In the genomic region with DNA sequence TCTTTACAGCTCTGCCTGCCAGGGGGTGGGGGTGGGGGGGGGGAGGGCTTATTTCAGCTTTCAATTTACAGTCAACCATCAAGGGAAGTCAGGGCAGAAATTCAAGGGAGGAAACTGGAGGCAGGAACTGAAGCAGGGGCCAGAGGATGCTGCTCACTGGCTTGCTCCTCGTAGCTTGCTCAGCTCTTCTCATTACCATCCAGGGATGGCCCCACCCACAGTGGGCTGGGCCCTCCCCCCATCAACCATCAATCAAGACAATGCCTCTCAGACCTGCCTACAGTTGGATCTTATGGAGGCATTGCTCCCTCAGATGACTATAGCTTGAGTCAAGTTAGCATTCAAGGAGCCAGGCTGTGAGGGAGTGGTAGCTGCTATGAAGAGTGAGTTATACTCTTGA, we compare ENCODE assay signal across 23 mouse cellular contexts. TPM values are rescaled to one million over a fixed set of nuclear protein-coding genes. Genes with fewer than 3 reads are reported as not detected.
A peak's percentile ranks its signal among the peaks of the same experiment; 100 is the strongest.
DNase-seq lines count a peak whose midpoint lies in the region; ATAC-seq and TF ChIP-seq lines count a peak whose summit lies in the region.
"Had no signal": no experiment of that assay in that cellular context is flagged by ENCODE, and none has a peak within 500 bp of the region (broad histone marks: within the 10 kb centered on the region; RNA-seq: fewer than 3 reads in every experiment).

No protein-coding gene starts in this region.

- no peaks in the 10 kb centered on the region for H3K27me3 ChIP-seq in neural tube, embryonic 11.5 days (ENCODE audit: control insufficient read depth, insufficient read depth, low read length)
- H3K27me3 ChIP-seq in neural tube, embryonic 15.5 days (replicated peaks) = no peaks in the 10 kb centered on the region
- no peaks in the 10 kb centered on the region for H3K27me3 ChIP-seq in hindbrain, postnatal 0 days (ENCODE audit: insufficient read depth, low read length)

- H3K4me3 ChIP-seq in neural tube, embryonic 11.5 days (ENCODE audit: low read depth, low read length) = no peak overlapping the region
- H3K4me3 ChIP-seq in neural tube, embryonic 15.5 days (replicated peaks) = no peak overlapping the region
- no peak overlapping the region for H3K4me3 ChIP-seq in hindbrain, postnatal 0 days (ENCODE audit: low read length)
- H3K4me3 ChIP-seq: embryonic facial prominence, embryonic 13.5 days; embryonic facial prominence, embryonic 15.5 days; erythroblast, embryonic 14.5 days; forebrain, embryonic 10.5 days; forebrain, embryonic 12.5 days had no signal

- no peak for TF ChIP-seq CTCF in hindbrain, postnatal 0 days (IDR thresholded peaks at IDR 0.05; ENCODE audit: low read depth)

- H3K9me3 ChIP-seq in neural tube, embryonic 11.5 days (ENCODE audit: control insufficient read depth, low read length) = no peaks in the 10 kb centered on the region
- H3K9me3 ChIP-seq in neural tube, embryonic 15.5 days (replicated peaks) = no peaks in the 10 kb centered on the region
- no peaks in the 10 kb centered on the region for H3K9me3 ChIP-seq in hindbrain, postnatal 0 days (ENCODE audit: low read length)
- H3K9me3 ChIP-seq: embryonic facial prominence, embryonic 15.5 days; forebrain, embryonic 10.5 days; forebrain, embryonic 12.5 days had no signal

- H3K4me2 ChIP-seq in neural tube, embryonic 11.5 days (ENCODE audit: low read depth) = no peak overlapping the region
- H3K4me2 ChIP-seq in neural tube, embryonic 15.5 days = no peak overlapping the region
- H3K4me2 ChIP-seq in hindbrain, postnatal 0 days (ENCODE audit: low read depth, low read length) = no peak overlapping the region
- H3K4me2 ChIP-seq: embryonic facial prominence, embryonic 13.5 days; embryonic facial prominence, embryonic 15.5 days; forebrain, embryonic 12.5 days had no signal

- DNase-seq in neural tube, embryonic 11.5 days (ENCODE audit: low spot score) = peak; percentile 7
- DNase-seq in neural tube, embryonic 10.5 days (ENCODE audit: extremely low spot score, low spot score) = no peak
- DNase-seq in R1 (ENCODE audit: low read depth, low spot score) = peak; percentile 58
- no peak for DNase-seq in hindbrain, postnatal 0 days (ENCODE audit: low spot score)
- DNase-seq in left cerebral cortex, postnatal 10 days (ENCODE audit: extremely low spot score in 1 of 2, low spot score in 2 of 2) = no peak

- intact Hi-C loops in left cerebral cortex, postnatal 10 days (cut with DNase I) = loop anchor here (5.0 to 10.0 kb wide), 2 partner anchors 116 to 179 kb away; a partner anchor contains a TSS

- H3K27ac ChIP-seq in neural tube, embryonic 11.5 days (ENCODE audit: low read depth, low read length) = no peak overlapping the region
- 0 out of 2 replicates have a peak overlapping the region, but pooled peaks have one; percentile 23 for H3K27ac ChIP-seq in neural tube, embryonic 15.5 days (replicated peaks)
- no peak overlapping the region for H3K27ac ChIP-seq in hindbrain, postnatal 0 days
- H3K27ac ChIP-seq: embryonic facial prominence, embryonic 13.5 days; forebrain, embryonic 10.5 days; forebrain, embryonic 12.5 days had no signal

- H3K4me1 ChIP-seq in neural tube, embryonic 11.5 days (ENCODE audit: control insufficient read depth, insufficient read depth, low read length) = peaks cover 10% of the 10 kb centered on the region
- peaks cover 34% of the 10 kb centered on the region for H3K4me1 ChIP-seq in neural tube, embryonic 15.5 days
- H3K4me1 ChIP-seq in hindbrain, postnatal 0 days (ENCODE audit: insufficient read depth, low read length) = no peaks in the 10 kb centered on the region; the same call in 1 of the 2 replicates

- H3K36me3 ChIP-seq in neural tube, embryonic 11.5 days (ENCODE audit: control insufficient read depth, insufficient read depth, low read length) = no peaks in the 10 kb centered on the region
- H3K36me3 ChIP-seq in neural tube, embryonic 15.5 days = no peaks in the 10 kb centered on the region
- H3K36me3 ChIP-seq in hindbrain, postnatal 0 days (ENCODE audit: insufficient read depth, low read length) = no peaks in the 10 kb centered on the region
- H3K36me3 ChIP-seq: embryonic facial prominence, embryonic 13.5 days; embryonic facial prominence, embryonic 15.5 days; forebrain, embryonic 10.5 days; forebrain, embryonic 12.5 days; G1E had no signal

- H3K9ac ChIP-seq in neural tube, embryonic 11.5 days (ENCODE audit: low read length) = no peak overlapping the region
- no peak overlapping the region for H3K9ac ChIP-seq in neural tube, embryonic 15.5 days (replicated peaks)
- no peak overlapping the region for H3K9ac ChIP-seq in hindbrain, postnatal 0 days (replicated peaks; ENCODE audit: low read length)
- H3K9ac ChIP-seq: embryonic facial prominence, embryonic 13.5 days; embryonic facial prominence, embryonic 15.5 days; forebrain, embryonic 12.5 days had no signal

- 72% methylated on average over 1 of the region's 1 CpGs for WGBS in neural tube, embryonic 11.5 days
- WGBS in neural tube, embryonic 15.5 days = 78% methylated on average over 1 of the region's 1 CpGs
- WGBS in hindbrain, postnatal 0 days = 78% methylated on average over 1 of the region's 1 CpGs

- ATAC-seq in neural tube, embryonic 11.5 days (ENCODE audit: insufficient read depth, low FRiP score, low TSS enrichment) = no peak
- no peak for ATAC-seq in neural tube, embryonic 15.5 days (ENCODE audit: low FRiP score)
- ATAC-seq in hindbrain, postnatal 0 days = no peak
- ATAC-seq: forebrain, embryonic 14.5 days; forebrain, embryonic 16.5 days had no signal

RNA-seq across cellular contexts. Expression of a gene that starts 19.2 kb away (rescaled TPM):
- polyA plus RNA-seq in neural tube, embryonic 11.5 days (2014; fragmentation: Nextera tagmentation; extraction: Ambion mirVana) = not detected in 2 replicates
- not detected in 2 replicates for polyA plus RNA-seq in neural tube, embryonic 15.5 days (2015; fragmentation: Nextera tagmentation; extraction: Ambion mirVana)
- not detected in 2 replicates for total RNA-seq in hindbrain, postnatal 0 days (2014; rRNA removed)
- polyA plus RNA-seq in hindbrain, postnatal 0 days (2015; fragmentation: Nextera tagmentation; extraction: Ambion mirVana) = not detected in 2 replicates
- total RNA-seq in left cerebral cortex, postnatal 10 days (2021) = not detected
- total RNA-seq: adrenal gland, adult 2 months; adrenal gland, postnatal 10 days; adrenal gland, postnatal 25 days; adrenal gland, postnatal 4 days; common myeloid progenitor, adult 5-6 weeks; G1E had no signal
- polyA plus RNA-seq: adrenal gland, adult 2 months; brain, embryonic 14.5 days; C2C12; embryonic facial prominence, embryonic 11.5 days; embryonic facial prominence, embryonic 13.5 days; embryonic facial prominence, embryonic 15.5 days; erythroblast, embryonic 14.5 days; forebrain, embryonic 10.5 days; forebrain, embryonic 12.5 days; forebrain, embryonic 14.5 days; forebrain, embryonic 16.5 days; frontal cortex, adult 2 months; G1E had no signal

Comparison
In these comparisons a context has a peak if more than half of its experiments do, and no peak if none do; other contexts are left out.
1. DNase-seq: peak in neural tube, embryonic 11.5 days (single experiment) and R1 (single experiment); none in neural tube, embryonic 10.5 days (single experiment), hindbrain, postnatal 0 days (single experiment) and left cerebral cortex, postnatal 10 days (0 of 2).